Mouse (Mus musculus): ENCODE results near the gene Gemin8.

Gene Gemin8

DNA sequence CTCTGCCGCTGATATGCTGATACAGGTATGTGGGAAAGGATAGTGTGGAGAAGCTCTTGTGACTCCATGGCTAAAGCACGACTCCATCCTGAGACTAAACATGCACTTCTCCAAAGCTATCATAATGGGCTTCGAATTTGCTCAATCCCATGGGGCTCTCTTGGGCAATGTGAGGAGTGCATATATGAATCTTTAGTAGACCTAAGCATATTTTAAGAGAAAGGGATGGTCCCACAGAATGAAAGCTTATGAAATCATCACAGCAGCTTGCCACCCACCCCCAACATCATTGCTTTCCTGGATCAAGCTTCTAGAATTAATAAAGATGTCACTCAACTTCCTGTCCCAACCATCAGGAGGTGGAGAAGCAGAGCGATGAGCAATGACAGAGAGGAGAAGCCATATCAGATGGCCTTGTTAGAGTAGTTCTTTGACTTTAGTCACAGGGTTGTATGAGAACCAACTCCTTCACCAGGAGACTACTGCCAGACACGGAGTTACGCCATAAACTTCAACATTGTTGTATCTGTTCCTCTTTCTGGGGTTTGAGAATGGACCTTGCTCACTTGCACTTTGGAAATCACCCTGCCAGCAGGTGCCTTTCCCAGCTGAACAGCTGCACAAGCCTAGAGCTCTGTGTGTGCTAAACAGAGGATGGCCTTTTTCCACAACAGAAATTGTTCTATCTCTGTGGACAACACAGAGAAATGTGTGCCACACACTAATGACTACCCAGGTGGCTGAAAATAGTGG, 60.4 kb downstream of the Gemin8 start:
- no peak for DNase-seq (ENCODE audit: low read depth, low spot score)

DNA sequence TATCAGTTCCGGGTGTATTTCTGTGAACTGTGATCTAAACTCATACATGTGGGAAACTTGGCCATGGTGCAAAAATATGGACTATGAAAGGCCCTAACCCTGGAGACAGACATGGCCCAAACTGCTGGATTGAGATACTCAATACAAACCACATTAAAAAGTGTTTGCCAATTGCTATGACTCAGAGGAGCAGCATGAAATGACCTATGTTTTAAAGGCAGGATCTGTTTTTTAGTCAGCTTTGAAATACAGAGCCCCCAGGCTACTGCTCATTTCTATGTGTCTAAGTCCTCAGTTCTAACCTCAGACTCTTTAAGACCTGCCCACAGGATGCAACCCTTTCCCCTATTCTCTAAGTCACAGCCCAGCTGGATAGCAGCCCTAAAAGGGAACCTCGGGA, 65.9 kb downstream of the Gemin8 start:
- no peak for DNase-seq (ENCODE audit: low read depth, low spot score)

DNA sequence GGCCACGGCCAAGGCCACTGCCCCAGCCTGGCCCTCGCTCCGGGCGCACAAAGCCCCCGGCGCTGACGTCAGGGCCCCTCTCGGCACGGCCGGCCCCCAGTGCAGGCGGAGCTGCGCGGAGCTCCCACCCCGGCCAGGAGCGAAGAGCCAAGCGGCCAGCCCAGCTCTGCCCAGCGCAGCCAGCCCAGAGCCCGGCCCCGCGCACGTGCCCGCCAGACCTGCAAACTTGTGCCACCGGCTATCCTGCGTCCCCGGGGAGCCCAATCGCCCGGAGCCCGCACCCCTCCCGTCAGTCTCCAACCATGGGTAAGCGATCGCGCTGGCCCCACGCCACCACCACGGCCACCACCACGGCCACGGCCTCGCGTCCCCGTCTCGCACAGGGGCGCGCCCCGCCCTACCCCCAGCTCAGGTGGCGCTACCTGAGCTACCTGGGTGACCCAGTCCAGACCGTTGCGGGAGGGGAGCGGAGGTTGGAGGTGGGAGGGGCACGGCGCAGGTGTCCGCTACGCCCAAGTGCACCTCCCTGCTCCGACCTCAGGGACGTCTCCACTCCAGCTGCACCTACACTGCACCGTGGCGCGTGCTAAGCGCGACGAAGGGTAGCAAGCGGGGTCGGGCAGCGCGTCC, 68.7 kb downstream of the Gemin8 start, which contains the start of gene Gpm6b:
Gene Gpm6b, plus strand, starts transcription at position 81 of the 630 bp plus-strand sequence.
- DNase-seq (ENCODE audit: low read depth, low spot score), result peak; percentile 58

DNA sequence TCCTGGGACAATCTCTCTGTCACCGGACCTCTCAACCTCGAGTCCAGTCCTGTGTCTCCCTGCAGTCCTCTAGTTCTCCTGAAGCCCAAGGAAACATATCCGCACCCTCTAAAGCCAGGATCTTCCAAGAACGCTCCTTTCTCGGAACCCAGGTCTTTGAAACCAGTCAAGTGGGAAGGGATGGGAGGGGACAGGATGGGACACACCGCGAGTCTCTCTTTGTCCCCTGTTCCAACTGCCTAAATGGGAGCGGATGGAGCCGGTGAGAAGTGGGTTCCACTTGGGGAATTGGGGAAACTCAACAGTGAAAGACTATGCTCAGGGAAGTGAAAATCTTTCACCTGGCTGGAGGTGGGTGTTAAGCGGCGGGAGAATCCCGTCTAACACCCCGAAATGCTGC, 69.3 kb downstream of the Gemin8 start:
- no peak for DNase-seq (ENCODE audit: low read depth, low spot score)
